ENCODE assay signal across 21 mouse cellular contexts in the genomic region with DNA sequence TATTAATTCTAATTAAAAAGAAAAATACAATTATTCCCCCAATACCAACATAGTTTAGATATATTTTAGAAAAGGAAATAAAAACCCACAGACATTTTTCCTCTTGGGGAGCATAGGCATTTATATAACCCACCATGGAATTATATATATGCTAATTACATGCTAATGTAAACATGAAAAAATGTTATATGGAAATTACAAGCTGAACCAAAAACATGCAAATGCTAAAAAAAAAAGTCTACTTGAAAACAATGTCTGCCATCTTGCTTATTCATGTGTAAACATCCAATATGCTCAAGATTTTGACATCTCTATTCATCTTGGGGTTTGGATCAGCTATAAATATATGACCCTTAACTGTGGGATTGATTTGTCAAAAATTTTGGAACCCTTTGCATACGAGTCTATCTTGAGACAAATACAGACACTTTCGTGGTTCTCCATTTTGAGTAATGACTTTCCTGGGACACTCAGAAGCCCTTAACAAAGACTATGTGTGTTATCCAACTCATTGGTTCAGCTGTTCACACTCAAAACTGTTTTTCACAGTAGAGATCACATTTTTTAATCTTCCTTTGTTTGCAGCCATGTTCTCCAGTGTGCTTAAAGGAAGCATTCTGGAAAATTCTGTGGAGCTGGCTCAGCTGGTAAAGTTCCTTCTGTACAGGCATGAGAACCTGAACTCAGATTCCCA.
DNase-seq lines count a peak whose midpoint lies in the region; ATAC-seq lines count a peak whose summit lies in the region.
"Had no signal": no experiment of that assay in that cellular context is flagged by ENCODE, and none has a peak within 500 bp of the region (broad histone marks: within the 10 kb centered on the region; RNA-seq: fewer than 3 reads in every experiment).

No protein-coding gene starts in this region.

- H3K9me3 ChIP-seq in hindbrain, embryonic 13.5 days: no peaks in the 10 kb centered on the region
- no peaks in the 10 kb centered on the region for H3K9me3 ChIP-seq in hindbrain, embryonic 11.5 days (ENCODE audit: control insufficient read depth, low read length)
- H3K9me3 ChIP-seq in neural tube, embryonic 13.5 days: no peaks in the 10 kb centered on the region
- no peaks in the 10 kb centered on the region for H3K9me3 ChIP-seq in forebrain, embryonic 15.5 days
- no peaks in the 10 kb centered on the region for H3K9me3 ChIP-seq in neural tube, embryonic 15.5 days (replicated peaks)
- H3K9me3 ChIP-seq: embryonic facial prominence, embryonic 12.5 days; heart, embryonic 10.5 days; intestine, embryonic 15.5 days had no signal

- 64% methylated on average over 2 of the region's 2 CpGs for WGBS in hindbrain, embryonic 13.5 days
- 88% methylated on average over 2 of the region's 2 CpGs for WGBS in hindbrain, embryonic 11.5 days
- 60% methylated on average over 2 of the region's 2 CpGs for WGBS in neural tube, embryonic 13.5 days
- 63% methylated on average over 2 of the region's 2 CpGs for WGBS in forebrain, embryonic 15.5 days
- WGBS in neural tube, embryonic 15.5 days: 33% methylated on average over 2 of the region's 2 CpGs

- 0 out of 2 replicates have a peak overlapping the region, but pooled peaks have one; percentile 25 for H3K27ac ChIP-seq in hindbrain, embryonic 13.5 days
- no peak overlapping the region for H3K27ac ChIP-seq in hindbrain, embryonic 11.5 days (ENCODE audit: low read depth, low read length)
- peak overlapping the region; percentile 59 for H3K27ac ChIP-seq in neural tube, embryonic 13.5 days (replicated peaks)
- H3K27ac ChIP-seq in forebrain, embryonic 15.5 days (replicated peaks): peak overlapping the region; percentile 80
- H3K27ac ChIP-seq in neural tube, embryonic 15.5 days (replicated peaks): peak overlapping the region; percentile 56
- H3K27ac ChIP-seq: embryonic facial prominence, embryonic 12.5 days; heart, embryonic 10.5 days; intestine, embryonic 15.5 days had no signal

- ATAC-seq in hindbrain, embryonic 13.5 days (ENCODE audit: low FRiP score): no peak
- no peak for ATAC-seq in hindbrain, embryonic 11.5 days (ENCODE audit: low FRiP score)
- no peak for ATAC-seq in neural tube, embryonic 13.5 days (ENCODE audit: low read depth)
- ATAC-seq in forebrain, embryonic 15.5 days (replicated peaks): peak; percentile 66
- ATAC-seq in neural tube, embryonic 15.5 days (ENCODE audit: low FRiP score): peak; percentile 35; the same call in 1 of the 2 replicates
- ATAC-seq: intestine, embryonic 15.5 days had no signal

- H3K4me1 ChIP-seq in hindbrain, embryonic 13.5 days (replicated peaks): 0 out of 2 replicates have a peak, but pooled peaks cover 1% of the 10 kb centered on the region
- H3K4me1 ChIP-seq in hindbrain, embryonic 11.5 days (replicated peaks; ENCODE audit: control insufficient read depth, insufficient read depth, low read length): no peaks in the 10 kb centered on the region
- H3K4me1 ChIP-seq in neural tube, embryonic 13.5 days (replicated peaks): peaks cover 2% of the 10 kb centered on the region; the same call in 1 of the 2 replicates
- H3K4me1 ChIP-seq in forebrain, embryonic 15.5 days: no peaks in the 10 kb centered on the region; the same call in 1 of the 2 replicates
- H3K4me1 ChIP-seq in neural tube, embryonic 15.5 days: 0 out of 2 replicates have a peak, but pooled peaks cover 3% of the 10 kb centered on the region
- H3K4me1 ChIP-seq: embryonic facial prominence, embryonic 12.5 days; heart, embryonic 10.5 days; intestine, embryonic 15.5 days had no signal

- H3K36me3 ChIP-seq in hindbrain, embryonic 13.5 days: no peaks in the 10 kb centered on the region
- no peaks in the 10 kb centered on the region for H3K36me3 ChIP-seq in hindbrain, embryonic 11.5 days (ENCODE audit: control insufficient read depth, insufficient read depth, low read length)
- no peaks in the 10 kb centered on the region for H3K36me3 ChIP-seq in neural tube, embryonic 13.5 days
- peaks cover 3% of the 10 kb centered on the region; the same call in 1 of the 2 replicates for H3K36me3 ChIP-seq in forebrain, embryonic 15.5 days
- H3K36me3 ChIP-seq in neural tube, embryonic 15.5 days: no peaks in the 10 kb centered on the region
- H3K36me3 ChIP-seq: heart, embryonic 10.5 days; intestine, embryonic 15.5 days had no signal

- no peak overlapping the region for H3K9ac ChIP-seq in hindbrain, embryonic 13.5 days
- no peak overlapping the region for H3K9ac ChIP-seq in hindbrain, embryonic 11.5 days (ENCODE audit: low read depth, low read length)
- no peak overlapping the region for H3K9ac ChIP-seq in neural tube, embryonic 13.5 days
- no peak overlapping the region for H3K9ac ChIP-seq in forebrain, embryonic 15.5 days (replicated peaks)
- no peak overlapping the region for H3K9ac ChIP-seq in neural tube, embryonic 15.5 days (replicated peaks)
- H3K9ac ChIP-seq: embryonic facial prominence, embryonic 12.5 days; intestine, embryonic 15.5 days had no signal

- H3K27me3 ChIP-seq in hindbrain, embryonic 13.5 days: no peaks in the 10 kb centered on the region
- H3K27me3 ChIP-seq in hindbrain, embryonic 11.5 days (ENCODE audit: control insufficient read depth, insufficient read depth, low read length): no peaks in the 10 kb centered on the region
- H3K27me3 ChIP-seq in neural tube, embryonic 13.5 days: no peaks in the 10 kb centered on the region
- H3K27me3 ChIP-seq in forebrain, embryonic 15.5 days: no peaks in the 10 kb centered on the region
- H3K27me3 ChIP-seq in neural tube, embryonic 15.5 days (replicated peaks): no peaks in the 10 kb centered on the region
- H3K27me3 ChIP-seq: CH12.LX; embryonic facial prominence, embryonic 12.5 days; intestine, embryonic 15.5 days had no signal

- no peak overlapping the region for H3K4me3 ChIP-seq in hindbrain, embryonic 13.5 days
- H3K4me3 ChIP-seq in hindbrain, embryonic 11.5 days (ENCODE audit: low read depth, low read length): no peak overlapping the region
- H3K4me3 ChIP-seq in neural tube, embryonic 13.5 days: no peak overlapping the region
- H3K4me3 ChIP-seq in forebrain, embryonic 15.5 days: no peak overlapping the region
- H3K4me3 ChIP-seq in neural tube, embryonic 15.5 days (replicated peaks): no peak overlapping the region
- H3K4me3 ChIP-seq: embryonic facial prominence, embryonic 12.5 days; heart, embryonic 10.5 days; intestine, embryonic 15.5 days had no signal

- no peak for DNase-seq in hindbrain, embryonic 11.5 days (ENCODE audit: low spot score)
- no peak for DNase-seq in neural tube, embryonic 10.5 days (ENCODE audit: extremely low spot score, low spot score)
- DNase-seq in thymus, postnatal 14 days: no peak
- no peak for DNase-seq in adrenal gland, adult 8-10 months
- DNase-seq: adrenal gland, adult 2 months; cerebellum, adult 11-12 months; cerebellum, adult 9-10 months; cerebellum, postnatal 25 days; gastrocnemius, postnatal 10 days; heart, adult 18-20 months; heart, postnatal 10 days; heart, postnatal 4 days; kidney, adult 18-20 months had no signal

- no peak overlapping the region for H3K4me2 ChIP-seq in hindbrain, embryonic 13.5 days
- no peak overlapping the region for H3K4me2 ChIP-seq in hindbrain, embryonic 11.5 days (replicated peaks; ENCODE audit: low read depth, low read length)
- no peak overlapping the region for H3K4me2 ChIP-seq in neural tube, embryonic 13.5 days
- no peak overlapping the region for H3K4me2 ChIP-seq in forebrain, embryonic 15.5 days (replicated peaks)
- H3K4me2 ChIP-seq in neural tube, embryonic 15.5 days: no peak overlapping the region
- H3K4me2 ChIP-seq: embryonic facial prominence, embryonic 12.5 days; intestine, embryonic 15.5 days had no signal

Comparison
In these comparisons a context has a peak if more than half of its experiments do, and no peak if none do; other contexts are left out.
1. ATAC-seq: peak in forebrain, embryonic 15.5 days (single experiment) and neural tube, embryonic 15.5 days (single experiment); none in hindbrain, embryonic 13.5 days (single experiment), hindbrain, embryonic 11.5 days (single experiment) and neural tube, embryonic 13.5 days (single experiment).